Mouse (Mus musculus): ENCODE measurements around the gene Tdp1. TPM values are rescaled to one million over a fixed set of nuclear protein-coding genes. Genes with fewer than 3 reads are reported as not detected.
A peak's percentile ranks its signal among the peaks of the same experiment; 100 is the strongest.

Gene Tdp1
- polyA plus RNA-seq, 1 experiment from 2014 or later: 59.3 TPM

DNA sequence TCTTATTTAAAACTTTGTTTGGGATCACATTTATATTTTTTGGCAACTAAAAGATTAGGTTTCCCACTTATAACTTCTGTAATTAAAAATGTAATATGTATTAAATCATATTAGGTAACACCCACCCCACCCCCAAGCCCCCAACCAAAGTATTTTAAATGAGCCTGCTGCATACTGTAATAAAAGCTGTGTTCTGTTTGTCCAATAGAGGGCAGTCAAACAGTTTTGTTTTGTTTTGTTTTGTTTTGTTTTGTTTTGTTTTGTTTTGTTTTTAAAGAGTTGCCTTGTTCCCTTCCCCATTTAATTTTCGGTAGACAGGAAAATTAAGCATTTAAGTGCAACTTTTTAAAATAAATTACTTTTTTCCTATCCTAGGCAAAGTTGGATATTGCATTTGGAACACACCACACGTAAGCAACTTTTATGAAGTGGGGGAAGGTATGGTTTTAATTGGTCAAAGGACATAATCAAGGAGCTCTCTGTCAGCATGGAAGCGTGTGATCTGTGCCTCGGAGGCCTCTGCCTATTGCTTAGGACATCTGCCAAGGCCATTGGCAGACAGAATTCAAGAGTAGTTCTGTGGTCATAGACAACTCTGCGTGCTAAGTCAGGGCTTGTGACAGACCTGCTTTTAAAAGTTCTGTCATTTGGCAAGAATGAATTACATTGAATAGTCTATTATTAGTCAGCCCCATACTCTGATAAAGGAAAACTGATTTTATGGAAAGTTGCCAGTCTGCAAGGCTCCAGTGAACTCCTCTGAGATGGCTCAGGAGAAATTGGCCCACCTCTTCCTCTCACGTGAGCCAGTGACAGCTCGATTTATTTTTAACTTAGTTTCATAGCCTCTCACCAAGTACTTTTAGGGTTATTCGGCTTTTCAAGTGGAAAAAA is 17.9 kb downstream of the Tdp1 start:
- Histone ChIP-seq H3K4me3 (replicated peaks) (no peak overlapping the region), H3K9ac (no peak overlapping the region), H3K4me2 (no peak overlapping the region), H3K27ac (0 out of 2 replicates have a peak overlapping the region, but pooled peaks have one; percentile 41), H3K9me3 (replicated peaks) (no peaks in the 10 kb centered on the region), H3K4me1 (no peaks in the 10 kb centered on the region), H3K36me3 (peaks cover 73% of the 10 kb centered on the region), H3K27me3 (no peaks in the 10 kb centered on the region)
- ATAC-seq (replicated peaks; ENCODE audit: low FRiP score): no peak
- WGBS: 79% methylated on average over 8 of the region's 8 CpGs

- H3K4me3 ChIP-seq (replicated peaks): no peak overlapping the region
- no peak for ATAC-seq (replicated peaks; ENCODE audit: low FRiP score)
- no peak overlapping the region for H3K4me2 ChIP-seq
- H3K27ac ChIP-seq: peak overlapping the region; percentile 41; the same call in 1 of the 2 replicates
- no peak overlapping the region for H3K9ac ChIP-seq
- no peaks in the 10 kb centered on the region for H3K9me3 ChIP-seq (replicated peaks)
- 70% methylated on average over 4 of the region's 4 CpGs for WGBS
- H3K4me1 ChIP-seq: no peaks in the 10 kb centered on the region
- H3K36me3 ChIP-seq: peaks cover 73% of the 10 kb centered on the region
- no peaks in the 10 kb centered on the region for H3K27me3 ChIP-seq
These were observed 18.6 kb downstream of the Tdp1 start for GRCm38 (mm10) chr12:99902867-99903370.

DNA sequence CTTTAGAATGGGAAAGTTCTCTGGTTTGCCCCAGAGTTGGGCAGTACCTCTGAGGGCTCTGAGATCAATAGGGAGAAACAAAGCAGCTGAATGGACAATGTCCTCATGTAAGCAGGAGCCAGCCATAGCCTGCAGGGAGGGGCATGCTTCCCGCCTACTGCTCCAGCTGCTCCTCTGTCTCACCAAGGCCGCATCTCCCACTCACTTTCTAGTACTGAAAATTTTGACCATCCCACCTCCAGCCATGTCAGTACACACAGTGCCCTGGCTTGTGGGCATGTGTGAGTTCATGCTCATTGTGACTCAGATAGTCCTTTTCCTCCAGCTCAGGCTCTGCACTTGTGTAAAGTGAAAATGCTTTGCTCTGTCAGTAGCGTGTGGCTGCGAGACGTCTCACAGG is 20.2 kb downstream of the Tdp1 start:
- H3K36me3 ChIP-seq: peaks cover 71% of the 10 kb centered on the region

GRCm38 (mm10) chr12:99911466-99911865 is 27.1 kb downstream of the Tdp1 start:
- H3K36me3 ChIP-seq: peaks cover 72% of the 10 kb centered on the region
- H3K27me3 ChIP-seq: no peaks in the 10 kb centered on the region
- H3K4me3 ChIP-seq (replicated peaks): no peak overlapping the region
- H3K27ac ChIP-seq: 0 out of 2 replicates have a peak overlapping the region, but pooled peaks have one; percentile 30
- WGBS: 82% methylated on average over 12 of the region's 12 CpGs
- no peak overlapping the region for H3K4me2 ChIP-seq
- no peak overlapping the region for H3K9ac ChIP-seq
- ATAC-seq (replicated peaks; ENCODE audit: low FRiP score): no peak
- no peaks in the 10 kb centered on the region for H3K4me1 ChIP-seq
- H3K9me3 ChIP-seq (replicated peaks): no peaks in the 10 kb centered on the region

More for the DNA sequence above, 20.2 kb downstream of the Tdp1 start:
- Histone ChIP-seq H3K9ac (no peak overlapping the region), H3K4me3 (replicated peaks) (no peak overlapping the region), H3K4me2 (no peak overlapping the region), H3K27ac (no peak overlapping the region), H3K4me1 (no peaks in the 10 kb centered on the region), H3K9me3 (replicated peaks) (no peaks in the 10 kb centered on the region), H3K27me3 (no peaks in the 10 kb centered on the region)
- ATAC-seq (replicated peaks; ENCODE audit: low FRiP score): no peak
- 92% methylated on average over 5 of the region's 5 CpGs for WGBS

GRCm38 (mm10) chr12:99917800-99918427 is 33.6 kb downstream of the Tdp1 start:
- WGBS: 72% methylated on average over 15 of the region's 15 CpGs

DNA sequence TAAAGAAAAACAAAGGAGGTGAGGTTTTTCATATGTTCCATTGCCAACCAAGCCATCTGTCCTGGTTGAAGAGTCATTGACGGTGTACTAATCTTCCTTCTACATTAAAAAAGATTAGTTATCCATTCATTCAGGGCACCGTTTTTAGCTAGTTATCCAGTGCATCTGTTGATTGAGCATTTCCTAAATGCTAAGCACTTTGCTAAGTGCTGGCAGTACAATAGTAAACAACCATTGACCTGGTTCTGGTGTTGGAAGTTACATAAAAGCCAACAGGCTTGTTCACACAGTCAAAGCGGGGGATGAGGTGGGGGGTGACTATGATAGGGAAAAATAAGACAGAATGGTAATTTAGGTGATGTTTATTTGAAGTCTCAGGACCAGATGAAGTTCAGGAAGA is 35.3 kb downstream of the Tdp1 start:
- 91% methylated on average over 3 of the region's 3 CpGs for WGBS
- Histone ChIP-seq H3K4me3 (replicated peaks) (no peak overlapping the region), H3K36me3 (peaks cover 62% of the 10 kb centered on the region), H3K27ac (no peak overlapping the region), H3K4me2 (no peak overlapping the region), H3K4me1 (no peaks in the 10 kb centered on the region), H3K9ac (no peak overlapping the region), H3K27me3 (no peaks in the 10 kb centered on the region), H3K9me3 (replicated peaks) (no peaks in the 10 kb centered on the region)
- ATAC-seq (replicated peaks; ENCODE audit: low FRiP score): no peak

More at GRCm38 (mm10) chr12:99917800-99918427, 33.6 kb downstream of the Tdp1 start:
- Histone ChIP-seq H3K27me3 (no peaks in the 10 kb centered on the region), H3K36me3 (peaks cover 62% of the 10 kb centered on the region), H3K9ac (no peak overlapping the region), H3K4me1 (no peaks in the 10 kb centered on the region), H3K4me3 (replicated peaks) (no peak overlapping the region), H3K27ac (no peak overlapping the region), H3K9me3 (replicated peaks) (no peaks in the 10 kb centered on the region), H3K4me2 (no peak overlapping the region)
- no peak for ATAC-seq (replicated peaks; ENCODE audit: low FRiP score)

GRCm38 (mm10) chr12:99921045-99921444 is 36.7 kb downstream of the Tdp1 start:
- no peak overlapping the region for H3K27ac ChIP-seq
- H3K4me3 ChIP-seq (replicated peaks): no peak overlapping the region
- peaks cover 55% of the 10 kb centered on the region; the same call in 1 of the 2 replicates for H3K36me3 ChIP-seq
- no peak for ATAC-seq (replicated peaks; ENCODE audit: low FRiP score)
- H3K27me3 ChIP-seq: no peaks in the 10 kb centered on the region
- 77% methylated on average over 3 of the region's 3 CpGs for WGBS
- no peak overlapping the region for H3K4me2 ChIP-seq
- no peak overlapping the region for H3K9ac ChIP-seq
- H3K4me1 ChIP-seq: no peaks in the 10 kb centered on the region
- no peaks in the 10 kb centered on the region for H3K9me3 ChIP-seq (replicated peaks)

DNA sequence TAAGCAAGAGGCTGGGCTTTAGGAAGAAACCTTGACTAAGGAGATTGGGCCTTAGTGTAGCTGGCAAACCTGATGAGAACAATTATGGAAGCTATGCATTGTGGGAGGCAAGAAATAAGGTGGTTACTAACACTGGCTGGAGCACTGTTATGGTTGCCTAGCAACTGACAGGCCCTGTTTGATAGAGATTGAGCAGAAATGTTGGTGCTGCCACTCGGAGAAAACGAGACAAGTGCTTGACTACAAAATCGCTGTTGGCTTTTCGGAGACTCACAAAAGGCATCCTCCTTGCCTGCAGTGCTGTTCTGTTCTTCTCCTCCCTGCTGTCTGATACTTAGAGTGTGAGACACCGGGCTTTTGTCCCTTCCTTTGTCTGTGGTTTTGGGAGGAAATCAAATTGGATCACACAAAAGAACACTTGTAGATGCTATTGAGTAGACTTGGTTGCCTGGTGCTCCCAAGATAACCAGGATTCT is 38.9 kb downstream of the Tdp1 start:
- Histone ChIP-seq H3K36me3 (peaks cover 41% of the 10 kb centered on the region; the same call in 1 of the 2 replicates), H3K9me3 (replicated peaks) (no peaks in the 10 kb centered on the region), H3K4me2 (no peak overlapping the region), H3K4me1 (no peaks in the 10 kb centered on the region), H3K4me3 (replicated peaks) (no peak overlapping the region), H3K27me3 (no peaks in the 10 kb centered on the region), H3K9ac (no peak overlapping the region), H3K27ac (no peak overlapping the region)
- no peak for ATAC-seq (replicated peaks; ENCODE audit: low FRiP score)
- 82% methylated on average over 5 of the region's 5 CpGs for WGBS

DNA sequence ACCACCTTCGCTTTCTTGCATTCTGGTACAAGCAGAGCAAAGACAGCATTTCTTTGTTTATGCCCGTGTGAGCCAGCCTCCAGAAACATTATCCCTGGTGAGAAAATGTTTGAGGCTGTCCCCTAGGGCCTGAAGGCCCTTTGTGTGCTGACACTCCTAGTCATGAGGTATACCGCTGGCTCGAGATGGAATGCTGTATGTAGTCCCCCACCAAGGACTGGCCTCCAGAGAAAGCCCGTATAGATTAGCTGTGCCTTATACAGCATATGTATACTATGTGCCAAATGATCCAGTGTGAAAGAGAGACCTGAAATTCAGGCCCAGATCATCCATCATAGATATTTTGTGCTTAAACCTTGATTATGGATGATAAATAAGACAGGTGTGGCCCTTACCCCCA is 39.4 kb downstream of the Tdp1 start:
- Histone ChIP-seq H3K4me2 (no peak overlapping the region), H3K27ac (no peak overlapping the region), H3K4me1 (no peaks in the 10 kb centered on the region), H3K27me3 (no peaks in the 10 kb centered on the region), H3K9me3 (replicated peaks) (no peaks in the 10 kb centered on the region), H3K4me3 (replicated peaks) (no peak overlapping the region), H3K9ac (no peak overlapping the region), H3K36me3 (peaks cover 37% of the 10 kb centered on the region; the same call in 1 of the 2 replicates)
- no peak for ATAC-seq (replicated peaks; ENCODE audit: low FRiP score)
- 81% methylated on average over 5 of the region's 5 CpGs for WGBS

DNA sequence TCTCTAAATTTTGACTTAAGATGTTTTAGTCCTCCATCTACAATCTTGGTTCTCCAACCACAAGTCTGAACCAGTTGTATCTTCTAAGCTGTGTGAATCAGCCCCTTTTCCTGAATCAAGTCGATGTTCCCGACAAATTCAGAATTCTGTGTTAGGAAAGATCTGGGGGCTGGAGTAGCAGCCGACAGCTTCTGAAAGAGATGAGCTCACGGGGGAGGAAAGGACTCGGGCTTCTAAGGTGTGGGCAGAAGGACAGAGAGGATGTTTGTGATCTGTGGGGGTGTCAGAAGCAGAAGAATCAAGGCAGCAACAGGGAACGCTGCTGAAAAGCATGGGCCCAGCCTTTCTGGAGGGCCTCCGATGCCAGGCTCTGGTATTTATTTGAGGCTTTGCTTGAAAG is 44.0 kb downstream of the Tdp1 start:
- H3K27me3 ChIP-seq: no peaks in the 10 kb centered on the region
- H3K4me3 ChIP-seq (replicated peaks): no peak overlapping the region
- ATAC-seq (replicated peaks; ENCODE audit: low FRiP score): no peak
- H3K4me1 ChIP-seq: no peaks in the 10 kb centered on the region
- no peak overlapping the region for H3K4me2 ChIP-seq
- 75% methylated on average over 7 of the region's 7 CpGs for WGBS
- no peak overlapping the region for H3K9ac ChIP-seq
- no peak overlapping the region for H3K27ac ChIP-seq
- H3K9me3 ChIP-seq (replicated peaks): no peaks in the 10 kb centered on the region
- H3K36me3 ChIP-seq: peaks cover 24% of the 10 kb centered on the region; the same call in 1 of the 2 replicates

GRCm38 (mm10) chr12:99929160-99929559 is 44.8 kb downstream of the Tdp1 start:
- WGBS: 81% methylated on average over 1 of the region's 1 CpGs
- H3K4me1 ChIP-seq: no peaks in the 10 kb centered on the region
- no peaks in the 10 kb centered on the region for H3K9me3 ChIP-seq (replicated peaks)
- no peak overlapping the region for H3K9ac ChIP-seq
- no peak overlapping the region for H3K27ac ChIP-seq
- no peak overlapping the region for H3K4me3 ChIP-seq (replicated peaks)
- H3K4me2 ChIP-seq: no peak overlapping the region
- H3K27me3 ChIP-seq: no peaks in the 10 kb centered on the region
- H3K36me3 ChIP-seq: peaks cover 27% of the 10 kb centered on the region; the same call in 1 of the 2 replicates
- no peak for ATAC-seq (replicated peaks; ENCODE audit: low FRiP score)

GRCm38 (mm10) chr12:99932245-99932644 is 47.9 kb downstream of the Tdp1 start:
- no peak overlapping the region for H3K27ac ChIP-seq
- H3K27me3 ChIP-seq: no peaks in the 10 kb centered on the region
- no peak overlapping the region for H3K4me3 ChIP-seq (replicated peaks)
- H3K9me3 ChIP-seq (replicated peaks): no peaks in the 10 kb centered on the region
- no peak overlapping the region for H3K9ac ChIP-seq
- H3K4me2 ChIP-seq: no peak overlapping the region
- H3K36me3 ChIP-seq: peaks cover 36% of the 10 kb centered on the region
- H3K4me1 ChIP-seq: no peaks in the 10 kb centered on the region
- no peak for ATAC-seq (replicated peaks; ENCODE audit: low FRiP score)
- WGBS: 89% methylated on average over 4 of the region's 4 CpGs

Data from kidney, embryonic 15.5 days (tissue).